Mouse (Mus musculus) erythroblast, embryonic 14.5 days (primary cell): ENCODE data around the gene Kiss1. TPM values are rescaled to one million over a fixed set of nuclear protein-coding genes. Genes with fewer than 3 reads are reported as not detected.

ENCODE experiments used
- H3K27me3 ChIP-seq: 2 replicates; pipeline ENCODE4 v1.6.1; 2012; ENCODE audit warnings: inconsistent platforms; ENCODE audit not compliant: control insufficient read depth
- H3K36me3 ChIP-seq: 2 replicates; pipeline ENCODE4 v1.6.1; 2012; ENCODE audit warnings: mild to moderate bottlenecking, inconsistent platforms; ENCODE audit not compliant: control insufficient read depth
- H3K4me1 ChIP-seq: 2 replicates; pipeline ENCODE4 v1.6.1; 2012; ENCODE audit warnings: inconsistent platforms; ENCODE audit not compliant: control insufficient read depth
- H3K4me3 ChIP-seq: replicated peaks from 2 replicates; pipeline ENCODE3; 2012; ENCODE audit warnings: moderate library complexity, mild to moderate bottlenecking, inconsistent platforms
- H3K9me3 ChIP-seq: 2 replicates; pipeline ENCODE4 v1.6.1; 2012; ENCODE audit warnings: low read length, inconsistent platforms, mixed read lengths; ENCODE audit not compliant: control insufficient read depth
- GATA1 ChIP-seq: IDR thresholded peaks from 2 replicates; pipeline ENCODE4 v1.6.1; 2012; ENCODE audit warnings: low read length, inconsistent platforms, mixed read lengths
- TAL1 ChIP-seq: IDR thresholded peaks from 3 replicates; pipeline ENCODE4 v1.6.1; 2012; ENCODE audit warnings: low read length, inconsistent platforms, mixed read lengths
- polyA plus RNA-seq: library from polyadenylated mRNA; stranded (reverse); fragments of >175 nt; gene quantifications from 2 replicates; pipeline ENCODE4 v1.2.3, GENCODE M21; 2012

Gene Kiss1
- polyA plus RNA-seq, 1 experiment = not detected

GRCm38 (mm10) chr1:133347226-133347625 lies 25.6 kb downstream of the Kiss1 start:
- Histone ChIP-seq H3K4me3 (no peak overlapping the region), H3K9me3 (0 out of 2 replicates have a peak, but pooled peaks cover 2% of the 10 kb centered on the region), H3K4me1 (no peaks in the 10 kb centered on the region), H3K36me3 (no peaks in the 10 kb centered on the region), H3K27me3 (peaks cover 4% of the 10 kb centered on the region)
- TF ChIP-seq TAL1 = no peak
- TF ChIP-seq GATA1 = no peak

DNA sequence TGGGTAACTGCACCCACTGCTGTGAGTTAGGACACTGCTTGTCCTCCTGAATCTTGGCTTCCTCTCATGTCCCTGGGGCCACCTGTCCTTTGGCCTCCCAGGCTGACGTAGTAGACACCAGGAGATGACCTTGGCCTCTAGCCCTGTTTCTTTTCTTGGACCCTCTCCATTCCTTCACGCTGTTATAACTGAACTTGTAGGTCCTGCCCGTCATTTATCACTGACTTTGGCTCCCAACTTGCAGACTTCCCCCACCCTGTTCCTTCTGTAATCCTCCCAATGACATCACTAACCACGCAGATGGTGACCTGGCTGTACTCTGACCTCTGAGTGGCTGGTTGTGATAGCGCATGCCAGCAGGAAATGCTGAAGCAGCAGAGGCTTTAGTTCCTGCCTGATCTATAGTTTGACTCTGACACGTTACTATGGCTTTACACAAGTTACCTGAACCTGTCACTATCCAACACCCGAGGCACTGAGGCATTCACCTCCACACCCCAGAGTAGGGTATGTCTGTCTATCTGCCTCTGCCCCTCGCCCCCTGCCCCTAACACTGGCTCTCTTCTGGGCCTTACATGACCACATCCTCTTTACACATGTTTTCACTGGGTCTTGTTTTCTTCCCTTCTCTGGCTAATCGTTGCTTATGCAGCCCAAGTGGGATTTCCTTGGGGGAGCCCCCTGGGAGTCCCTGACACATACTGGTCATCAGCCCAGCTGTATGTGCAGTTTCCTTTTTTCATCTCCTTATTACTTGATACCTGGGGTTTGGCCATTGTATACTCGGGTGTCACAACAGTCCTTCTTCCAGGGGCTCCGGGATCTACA lies 26.2 kb downstream of the Kiss1 start:
- Histone ChIP-seq H3K36me3 (no peaks in the 10 kb centered on the region), H3K27me3 (peaks cover 5% of the 10 kb centered on the region), H3K9me3 (no peaks in the 10 kb centered on the region), H3K4me1 (no peaks in the 10 kb centered on the region), H3K4me3 (no peak overlapping the region)
- no peak for TF ChIP-seq TAL1
- TF ChIP-seq GATA1 = no peak

DNA sequence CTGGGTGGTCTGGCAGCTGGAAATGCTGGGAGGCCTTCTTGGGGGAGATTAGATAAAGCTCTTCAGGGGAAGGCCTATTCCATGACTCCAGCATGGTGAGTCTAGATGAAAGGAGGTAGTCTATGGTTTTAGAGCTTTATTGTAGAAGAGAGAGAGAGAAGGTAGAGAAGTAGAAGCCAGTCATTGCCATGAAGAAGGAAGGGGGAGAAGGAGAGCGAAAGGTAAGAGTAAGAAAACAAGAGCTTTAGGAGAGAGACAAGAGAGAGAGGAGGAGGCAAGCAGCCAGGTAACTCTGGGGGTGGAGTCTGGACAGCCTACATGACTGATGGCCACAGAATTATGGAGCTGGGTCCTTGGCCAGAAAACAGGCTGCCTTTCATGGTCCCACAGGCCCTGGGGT lies 28.5 kb downstream of the Kiss1 start, which contains the start of gene Ren1:
Gene Ren1 (plus strand): TSS at position 301 of the 400 bp plus-strand sequence.
- no peak within 1 kb of the TSS for H3K4me3 ChIP-seq
- TF ChIP-seq GATA1 (no peak), TAL1 (no peak)
- no peaks in the 10 kb centered on the region for H3K36me3 ChIP-seq
- H3K27me3 ChIP-seq = peaks cover 6% of the 10 kb centered on the region
- no peaks in the 10 kb centered on the region for H3K9me3 ChIP-seq
- H3K4me1 ChIP-seq = no peaks in the 10 kb centered on the region

- no peaks in the 10 kb centered on the region for H3K4me1 ChIP-seq
- H3K27me3 ChIP-seq = peaks cover 6% of the 10 kb centered on the region
- no peak for TF ChIP-seq GATA1
- no peak for TF ChIP-seq TAL1
- no peak overlapping the region for H3K4me3 ChIP-seq
- no peaks in the 10 kb centered on the region for H3K9me3 ChIP-seq
- no peaks in the 10 kb centered on the region for H3K36me3 ChIP-seq
Observed at GRCm38 (mm10) chr1:133351762-133352161, 30.1 kb downstream of the Kiss1 start.

DNA sequence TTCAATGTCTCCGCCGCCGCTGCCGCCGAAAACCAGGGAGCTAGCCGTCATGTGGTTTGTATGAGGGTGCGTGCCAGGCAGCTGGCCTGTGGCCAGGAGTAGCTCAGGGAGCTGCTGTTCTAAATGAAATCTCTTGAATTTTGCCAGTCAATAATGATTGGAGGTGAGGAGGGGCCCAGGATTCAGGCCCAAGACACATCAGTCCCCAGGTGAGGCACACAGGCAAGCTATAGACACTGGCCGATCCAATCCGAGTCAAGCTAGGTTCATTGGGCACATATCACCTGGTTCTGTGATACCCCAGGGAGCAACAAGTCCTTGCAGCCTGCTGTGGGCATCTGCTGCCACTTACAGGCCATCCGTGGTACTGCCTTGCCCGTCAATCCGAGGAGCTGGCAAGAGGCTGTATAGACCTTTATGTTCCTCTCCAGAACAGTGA lies 31.7 kb downstream of the Kiss1 start:
- H3K4me3 ChIP-seq = no peak overlapping the region
- TF ChIP-seq TAL1 (no peak), GATA1 (no peak)
- H3K4me1 ChIP-seq = no peaks in the 10 kb centered on the region
- peaks cover 6% of the 10 kb centered on the region for H3K27me3 ChIP-seq
- H3K9me3 ChIP-seq = no peaks in the 10 kb centered on the region
- H3K36me3 ChIP-seq = no peaks in the 10 kb centered on the region

GRCm38 (mm10) chr1:133355469-133355868 lies 33.8 kb downstream of the Kiss1 start:
- peaks cover 6% of the 10 kb centered on the region for H3K27me3 ChIP-seq
- no peaks in the 10 kb centered on the region for H3K4me1 ChIP-seq
- TF ChIP-seq TAL1 (no peak), GATA1 (no peak)
- H3K9me3 ChIP-seq = no peaks in the 10 kb centered on the region
- no peaks in the 10 kb centered on the region for H3K36me3 ChIP-seq
- H3K4me3 ChIP-seq = no peak overlapping the region

GRCm38 (mm10) chr1:133355912-133356311 lies 34.2 kb downstream of the Kiss1 start:
- peaks cover 6% of the 10 kb centered on the region for H3K27me3 ChIP-seq
- TF ChIP-seq GATA1 (no peak), TAL1 (no peak)
- no peaks in the 10 kb centered on the region for H3K4me1 ChIP-seq
- no peaks in the 10 kb centered on the region for H3K36me3 ChIP-seq
- H3K4me3 ChIP-seq = no peak overlapping the region
- no peaks in the 10 kb centered on the region for H3K9me3 ChIP-seq

DNA sequence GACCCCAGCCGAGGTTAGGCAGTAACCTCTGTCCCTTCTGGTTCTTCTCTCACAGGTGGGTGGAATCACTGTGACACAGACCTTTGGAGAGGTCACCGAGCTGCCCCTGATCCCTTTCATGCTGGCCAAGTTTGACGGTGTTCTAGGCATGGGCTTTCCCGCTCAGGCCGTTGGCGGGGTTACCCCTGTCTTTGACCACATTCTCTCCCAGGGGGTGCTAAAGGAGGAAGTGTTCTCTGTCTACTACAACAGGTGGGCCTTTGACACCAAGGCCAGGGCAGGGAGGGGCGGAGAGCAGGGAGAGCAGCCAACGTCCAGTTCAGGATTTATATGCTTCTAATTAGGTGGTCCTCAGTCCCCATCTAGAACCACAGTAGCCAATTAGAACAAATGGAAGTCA lies 34.7 kb downstream of the Kiss1 start:
- H3K4me1 ChIP-seq = no peaks in the 10 kb centered on the region
- no peaks in the 10 kb centered on the region for H3K9me3 ChIP-seq
- TF ChIP-seq TAL1 (no peak), GATA1 (no peak)
- H3K36me3 ChIP-seq = no peaks in the 10 kb centered on the region
- peaks cover 6% of the 10 kb centered on the region for H3K27me3 ChIP-seq
- no peak overlapping the region for H3K4me3 ChIP-seq

- Histone ChIP-seq H3K27me3 (peaks cover 37% of the 10 kb centered on the region), H3K4me3 (no peak overlapping the region), H3K4me1 (peaks cover 9% of the 10 kb centered on the region), H3K36me3 (no peaks in the 10 kb centered on the region), H3K9me3 (no peaks in the 10 kb centered on the region)
- TF ChIP-seq GATA1 (no peak), TAL1 (no peak)
Observed at GRCm38 (mm10) chr1:133361006-133361405, 39.3 kb downstream of the Kiss1 start.

DNA sequence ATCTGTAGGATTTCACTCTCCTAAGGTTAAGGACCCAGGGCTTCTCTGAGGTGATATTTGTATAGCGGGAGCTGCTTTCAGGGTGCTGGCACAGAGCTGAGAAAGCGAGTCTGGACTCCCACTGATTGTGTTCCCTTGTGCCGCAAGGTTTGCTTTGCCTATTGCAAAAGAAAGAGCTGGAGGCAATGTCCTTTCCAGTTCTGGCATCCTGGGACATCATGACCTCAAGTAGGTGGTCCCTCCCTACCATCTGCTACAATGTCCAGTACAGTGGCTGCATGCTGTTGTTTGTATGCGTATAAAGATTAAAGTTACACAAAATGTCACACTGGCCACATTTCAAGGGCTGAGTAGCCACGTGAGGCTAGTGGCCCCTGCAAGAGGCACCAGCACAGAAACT lies 40.4 kb downstream of the Kiss1 start:
- peaks cover 42% of the 10 kb centered on the region for H3K27me3 ChIP-seq

More for the DNA sequence above, 40.4 kb downstream of the Kiss1 start:
- TF ChIP-seq GATA1 = no peak
- TF ChIP-seq TAL1 = no peak
- no peaks in the 10 kb centered on the region for H3K9me3 ChIP-seq
- peaks cover 9% of the 10 kb centered on the region for H3K4me1 ChIP-seq
- H3K4me3 ChIP-seq = no peak overlapping the region
- no peaks in the 10 kb centered on the region for H3K36me3 ChIP-seq
